Mouse (Mus musculus): ENCODE measurements at regions not wholly inside any gene's neighbourhood (a gene's known extent, or its start where the extent isn't known, plus 50 kb on each side); places are given as distances from the start of the nearest gene placed in this dataset.

GRCm38 (mm10) chr10:91426584-91426983 lies 245.5 kb upstream of the Tmpo start:
- TF ChIP-seq POLR2A (IDR thresholded peaks at IDR 0.05; ENCODE audit: control insufficient read depth, extremely low read depth, insufficient read depth, low read length, poor library complexity) (no peak), CTCF (IDR thresholded peaks at IDR 0.05; ENCODE audit: borderline replicate concordance, control insufficient read depth, extremely low read depth, insufficient read depth, low read length, poor library complexity) (no peak)

Measured in thymus, adult 2 months (tissue).